Mouse (Mus musculus) neural tube, embryonic 14.5 days (tissue): ENCODE measurements at regions not wholly inside any gene's neighbourhood (a gene's known extent, or its start where the extent isn't known, plus 50 kb on each side); places are given as distances from the start of the nearest gene placed in this dataset.

ENCODE experiments used
- ATAC-seq: fragments of 200-750 bp; cut with Nextera tagmentation; 2 replicates; pipeline ENCODE4 v1.8.0; 2017; ENCODE audit warnings: low read depth, mild to moderate bottlenecking, moderate TSS enrichment, moderate library complexity
- H3K27ac ChIP-seq: fragments of 300-500 bp; sonication (generic); 2 replicates; pipeline ENCODE4 v1.5.1; 2014; ENCODE audit warnings: low read depth, mild to moderate bottlenecking, control low read depth, low read length, moderate library complexity, mixed read lengths
- H3K27me3 ChIP-seq: fragments of 300-500 bp; sonication (generic); 2 replicates; pipeline ENCODE4 v1.6.1; 2014; ENCODE audit warnings: low read length; ENCODE audit not compliant: control insufficient read depth, insufficient read depth
- H3K36me3 ChIP-seq: fragments of 300-500 bp; sonication (generic); 2 replicates; pipeline ENCODE4 v1.6.1; 2014; ENCODE audit warnings: low read length, mixed read lengths; ENCODE audit not compliant: control insufficient read depth, insufficient read depth
- H3K4me1 ChIP-seq: fragments of 300-500 bp; sonication (generic); 2 replicates; pipeline ENCODE4 v1.6.1; 2014; ENCODE audit warnings: low read length; ENCODE audit not compliant: control insufficient read depth, insufficient read depth
- H3K4me2 ChIP-seq: fragments of 300-500 bp; sonication (generic); 2 replicates; pipeline ENCODE4 v1.6.1; 2014; ENCODE audit warnings: mild to moderate bottlenecking, low read depth, low read length, control low read depth
- H3K4me3 ChIP-seq: fragments of 300-500 bp; sonication (generic); 2 replicates; pipeline ENCODE4 v1.5.1; 2014; ENCODE audit warnings: low read depth, low read length, control low read depth, mixed read lengths
- H3K9ac ChIP-seq: fragments of 300-500 bp; sonication (generic); replicated peaks from 2 replicates; pipeline ENCODE4 v1.6.1; 2014; ENCODE audit warnings: low read depth, mild to moderate bottlenecking, control low read depth, low read length, mixed read lengths
- H3K9me3 ChIP-seq: fragments of 300-500 bp; sonication (generic); 2 replicates; pipeline ENCODE4 v1.6.1; 2016; ENCODE audit warnings: low read length; ENCODE audit not compliant: control insufficient read depth
- WGBS: fragments of 180-500 bp; shearing (Covaris S2); extraction: QIAGEN DNeasy Blood & Tissue Kit; methylation state at CpG from one replicate; pipeline ENCODE4 v1.1.7; 2014; 5-methylcytosine and 5-hydroxymethylcytosine counted together

DNA sequence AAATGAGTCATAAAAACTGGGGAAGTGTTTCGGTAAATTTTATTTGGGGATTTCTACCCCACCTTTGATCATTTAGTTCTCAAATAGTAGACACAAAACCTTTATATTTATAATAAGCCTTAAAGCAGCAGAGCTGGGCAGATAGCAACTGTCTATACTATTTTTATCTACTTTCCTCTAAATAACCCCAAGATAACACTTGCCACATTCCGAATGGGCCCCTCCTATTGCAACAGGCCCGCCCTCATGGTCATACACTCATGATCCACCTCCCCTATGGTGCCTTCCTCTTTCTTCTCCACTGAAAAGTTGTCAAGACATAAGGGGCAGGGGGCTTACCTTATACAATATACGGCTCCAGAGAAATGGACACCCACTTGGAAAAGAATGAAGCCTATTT lies 195.5 kb upstream of the Atp2b1 start:
- WGBS: 90% methylated on average over 4 of the region's 4 CpGs
- no peak overlapping the region for H3K4me2 ChIP-seq
- H3K27me3 ChIP-seq: no peaks in the 10 kb centered on the region
- no peaks in the 10 kb centered on the region for H3K36me3 ChIP-seq
- H3K9ac ChIP-seq: no peak overlapping the region
- no peaks in the 10 kb centered on the region for H3K9me3 ChIP-seq
- no peak overlapping the region for H3K4me3 ChIP-seq
- H3K27ac ChIP-seq: no peak overlapping the region
- H3K4me1 ChIP-seq: no peaks in the 10 kb centered on the region
- ATAC-seq: no peak

DNA sequence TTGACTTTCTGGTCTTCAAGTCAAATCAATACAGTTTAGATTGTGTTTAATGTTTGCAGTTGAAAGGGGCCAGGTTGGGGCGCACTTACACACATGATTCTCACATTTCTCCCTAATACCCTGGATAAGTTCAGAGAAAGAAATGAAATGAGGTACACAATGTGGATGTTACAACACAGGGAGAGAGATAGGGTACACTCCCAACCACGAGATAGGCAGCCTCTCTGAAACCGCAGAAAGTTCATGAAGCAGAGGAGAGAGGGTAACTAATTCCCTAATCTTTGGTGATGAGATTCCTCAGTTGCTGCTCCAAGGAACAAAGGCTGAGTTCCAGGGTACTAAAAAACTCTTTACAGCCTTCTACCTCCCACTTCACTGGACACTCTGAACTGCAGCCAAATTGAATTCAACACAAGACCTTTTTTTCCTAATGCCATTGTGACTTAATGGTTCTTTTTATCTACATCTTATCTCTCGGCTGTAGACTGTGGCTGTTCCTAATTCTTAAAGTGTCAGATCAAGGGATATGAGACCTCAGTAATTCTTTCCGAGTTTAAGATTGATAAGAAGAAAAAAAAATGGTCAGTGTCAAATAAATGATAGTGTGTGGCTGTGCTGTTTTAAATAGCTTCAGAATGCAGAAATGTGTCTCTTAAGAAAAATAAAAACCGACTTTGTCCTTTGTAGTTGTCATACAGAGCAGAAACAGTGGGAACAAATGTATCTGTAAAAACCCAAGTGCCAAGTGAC lies 193.8 kb upstream of the Atp2b1 start:
- H3K27me3 ChIP-seq: no peaks in the 10 kb centered on the region
- H3K9ac ChIP-seq: no peak overlapping the region
- H3K9me3 ChIP-seq: no peaks in the 10 kb centered on the region
- H3K4me1 ChIP-seq: no peaks in the 10 kb centered on the region
- H3K36me3 ChIP-seq: no peaks in the 10 kb centered on the region
- WGBS: 34% methylated on average over 6 of the region's 6 CpGs
- no peak for ATAC-seq
- no peak overlapping the region for H3K27ac ChIP-seq
- no peak overlapping the region for H3K4me3 ChIP-seq
- H3K4me2 ChIP-seq: no peak overlapping the region

DNA sequence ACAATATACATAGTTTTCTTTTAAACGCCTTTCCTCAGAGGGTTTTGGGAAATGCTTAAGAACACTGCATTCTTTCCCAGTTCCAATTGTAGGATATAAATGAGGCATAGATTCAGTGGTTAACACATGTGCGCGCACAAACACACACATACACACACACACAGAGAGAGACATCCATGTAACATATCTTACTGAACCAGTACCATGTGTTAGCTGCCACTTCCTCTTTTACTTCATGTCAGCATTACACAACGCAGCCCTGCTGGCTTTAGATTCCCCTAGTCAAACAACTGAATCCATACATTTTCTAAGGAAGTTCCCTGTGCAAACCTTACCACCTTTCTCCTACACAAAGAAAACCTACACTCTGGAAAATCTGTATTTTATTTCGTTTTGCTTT lies 189.1 kb upstream of the Atp2b1 start:
- no peaks in the 10 kb centered on the region for H3K27me3 ChIP-seq
- H3K9me3 ChIP-seq: no peaks in the 10 kb centered on the region
- H3K4me3 ChIP-seq: no peak overlapping the region
- 91% methylated on average over 5 of the region's 5 CpGs for WGBS
- no peak for ATAC-seq
- no peaks in the 10 kb centered on the region for H3K4me1 ChIP-seq
- no peak overlapping the region for H3K4me2 ChIP-seq
- no peak overlapping the region for H3K27ac ChIP-seq
- H3K36me3 ChIP-seq: no peaks in the 10 kb centered on the region
- H3K9ac ChIP-seq: no peak overlapping the region

DNA sequence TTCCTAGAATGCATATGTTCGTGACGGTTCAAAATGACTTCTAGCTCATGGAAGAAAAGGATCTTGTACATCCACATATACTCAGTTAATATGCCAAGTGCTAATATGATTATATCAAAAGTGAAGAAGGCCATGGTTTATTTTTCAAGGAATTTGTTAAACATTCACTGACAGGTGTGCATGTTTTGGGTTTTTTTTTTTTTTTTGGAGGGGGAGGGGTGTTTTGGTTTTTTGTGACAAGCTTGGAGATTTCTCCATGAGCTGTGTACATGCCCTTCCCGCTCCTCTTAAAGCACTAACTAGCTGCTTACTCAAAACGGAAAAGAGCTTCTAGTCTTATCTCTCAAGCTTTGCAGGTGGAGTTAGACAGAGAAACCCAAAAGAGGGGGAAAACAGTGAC lies 187.1 kb upstream of the Atp2b1 start:
- Histone ChIP-seq H3K36me3 (no peaks in the 10 kb centered on the region), H3K4me3 (no peak overlapping the region), H3K9me3 (no peaks in the 10 kb centered on the region), H3K4me2 (no peak overlapping the region), H3K27ac (no peak overlapping the region), H3K27me3 (no peaks in the 10 kb centered on the region), H3K4me1 (no peaks in the 10 kb centered on the region), H3K9ac (no peak overlapping the region)
- WGBS: 94% methylated on average over 4 of the region's 4 CpGs
- no peak for ATAC-seq

DNA sequence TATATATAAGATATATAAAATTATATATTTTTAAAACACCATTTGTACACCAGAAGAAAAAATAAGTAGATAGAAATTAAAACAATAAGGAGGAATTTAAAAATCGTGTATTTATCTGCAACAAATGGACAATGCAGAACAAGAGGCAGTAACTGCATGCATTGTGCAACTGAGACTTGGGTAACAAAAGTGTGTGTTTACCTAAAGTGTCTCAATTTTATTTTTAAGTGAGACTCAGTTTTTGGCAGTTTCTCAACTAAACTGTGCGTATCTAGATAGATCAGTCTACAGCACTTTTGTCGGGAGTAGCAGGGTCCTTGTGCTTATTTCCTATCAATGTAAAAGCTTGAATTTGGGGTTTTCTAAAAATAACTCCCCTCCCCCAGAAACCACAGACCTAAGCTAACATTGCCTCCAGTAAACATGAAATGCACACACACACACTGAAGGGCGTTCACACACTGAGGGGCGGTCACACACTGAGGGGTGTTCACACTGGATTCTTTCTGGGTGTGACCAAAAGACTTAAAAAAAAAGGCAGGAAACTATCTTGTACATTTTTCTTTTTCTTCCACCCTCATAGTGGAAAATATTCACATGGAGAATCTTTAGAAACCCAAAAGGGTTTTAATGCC lies 185.7 kb upstream of the Atp2b1 start:
- Histone ChIP-seq H3K36me3 (no peaks in the 10 kb centered on the region), H3K4me3 (no peak overlapping the region)
- WGBS: 93% methylated on average over 5 of the region's 5 CpGs

DNA sequence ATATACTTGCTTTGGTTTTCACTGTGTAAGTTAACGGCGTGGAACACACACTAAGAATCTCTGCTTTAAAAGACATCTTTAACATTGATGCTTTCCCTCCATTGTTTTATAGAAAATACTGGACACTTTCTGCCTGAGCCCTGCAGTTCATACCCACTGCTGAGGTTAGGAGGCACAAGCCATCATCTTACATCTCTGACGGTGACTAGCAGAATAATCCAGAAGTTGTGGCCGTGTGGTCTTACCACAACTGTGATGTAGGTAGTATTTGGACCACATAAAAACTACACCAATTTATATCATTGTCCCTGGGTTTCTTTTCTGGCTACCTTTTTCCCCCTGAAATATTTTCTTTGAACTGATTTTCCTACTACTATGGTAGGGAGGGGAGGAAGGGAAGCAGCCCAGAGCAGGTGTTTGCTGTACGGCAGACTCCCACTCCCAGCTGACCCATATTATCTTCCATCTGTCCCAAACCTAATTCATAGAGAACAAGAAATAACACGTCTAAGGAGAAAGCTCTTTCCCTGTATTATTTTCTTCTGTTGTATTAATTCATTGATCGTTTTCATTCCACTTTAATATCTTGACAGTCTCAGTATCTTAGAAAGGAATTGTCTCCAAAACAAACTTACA lies 180.1 kb upstream of the Atp2b1 start:
- H3K27ac ChIP-seq: no peak overlapping the region
- ATAC-seq: no peak

More for the DNA sequence above, 185.7 kb upstream of the Atp2b1 start:
- no peaks in the 10 kb centered on the region for H3K4me1 ChIP-seq
- no peak overlapping the region for H3K9ac ChIP-seq
- no peaks in the 10 kb centered on the region for H3K27me3 ChIP-seq
- H3K4me2 ChIP-seq: no peak overlapping the region
- no peaks in the 10 kb centered on the region for H3K9me3 ChIP-seq
- no peak overlapping the region for H3K27ac ChIP-seq
- ATAC-seq: no peak

DNA sequence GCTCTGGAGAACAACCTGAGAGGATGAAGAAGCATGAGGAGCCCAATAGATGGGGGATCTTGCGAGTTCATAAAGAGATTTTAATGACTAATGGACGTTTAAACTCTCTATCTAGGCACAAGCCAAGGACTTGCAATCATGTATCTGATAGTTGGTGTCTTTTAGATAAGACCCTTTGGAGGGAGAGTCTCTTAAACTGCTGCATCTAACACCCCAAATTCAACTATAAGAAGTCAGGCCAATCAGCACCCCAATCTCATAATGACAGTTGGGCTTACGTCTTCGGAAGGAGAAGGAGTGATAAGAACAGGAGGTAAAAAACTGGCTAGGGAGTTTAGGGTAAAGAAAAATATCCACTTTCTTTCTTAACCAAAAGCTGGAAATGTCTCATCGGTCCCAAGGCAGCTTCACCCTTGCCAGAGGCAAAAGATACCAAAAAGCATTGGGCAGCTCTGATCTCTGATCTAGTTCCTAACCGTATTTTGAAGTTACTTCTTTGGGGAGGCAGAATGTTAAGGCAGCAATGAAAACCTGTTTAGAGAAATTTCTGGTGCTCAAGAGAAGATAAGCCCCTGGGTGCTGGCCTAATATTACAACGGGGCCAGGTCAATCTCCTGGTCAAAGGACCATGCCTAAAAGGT lies 173.6 kb upstream of the Atp2b1 start:
- H3K9me3 ChIP-seq: no peaks in the 10 kb centered on the region
- WGBS: 90% methylated on average over 7 of the region's 7 CpGs
- H3K4me3 ChIP-seq: no peak overlapping the region
- no peaks in the 10 kb centered on the region for H3K27me3 ChIP-seq
- no peak for ATAC-seq
- no peaks in the 10 kb centered on the region for H3K36me3 ChIP-seq
- H3K27ac ChIP-seq: no peak overlapping the region
- H3K4me2 ChIP-seq: no peak overlapping the region
- no peaks in the 10 kb centered on the region for H3K4me1 ChIP-seq
- no peak overlapping the region for H3K9ac ChIP-seq

More for the DNA sequence above, 180.1 kb upstream of the Atp2b1 start:
- Histone ChIP-seq H3K9me3 (no peaks in the 10 kb centered on the region), H3K4me1 (no peaks in the 10 kb centered on the region), H3K4me2 (no peak overlapping the region), H3K36me3 (no peaks in the 10 kb centered on the region), H3K9ac (no peak overlapping the region), H3K4me3 (no peak overlapping the region), H3K27me3 (no peaks in the 10 kb centered on the region)
- WGBS: 83% methylated on average over 7 of the region's 7 CpGs

DNA sequence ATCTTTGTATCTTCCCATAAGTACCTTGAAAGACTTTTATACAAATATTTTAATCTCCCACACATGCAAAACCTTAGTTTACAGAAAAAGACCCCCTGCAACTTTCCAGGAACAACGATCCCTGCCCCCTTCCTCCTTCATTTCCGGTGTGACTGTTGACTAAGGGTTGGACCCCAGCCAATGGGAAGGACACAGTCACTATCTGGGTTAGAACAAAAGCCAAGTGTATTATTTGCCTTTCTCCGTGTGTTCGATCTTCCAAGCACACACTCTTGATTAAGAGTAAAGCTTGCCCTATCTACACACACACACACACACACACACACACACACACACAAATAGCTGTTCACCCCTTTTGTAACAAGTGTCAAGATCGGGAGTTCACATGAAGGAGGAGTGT lies 172.8 kb upstream of the Atp2b1 start:
- H3K9me3 ChIP-seq: no peaks in the 10 kb centered on the region
- no peak overlapping the region for H3K4me3 ChIP-seq
- H3K4me2 ChIP-seq: no peak overlapping the region
- H3K36me3 ChIP-seq: no peaks in the 10 kb centered on the region
- H3K4me1 ChIP-seq: no peaks in the 10 kb centered on the region
- H3K9ac ChIP-seq: no peak overlapping the region
- 65% methylated on average over 5 of the region's 5 CpGs for WGBS
- no peak for ATAC-seq
- H3K27ac ChIP-seq: no peak overlapping the region
- no peaks in the 10 kb centered on the region for H3K27me3 ChIP-seq
